Mouse (Mus musculus): ENCODE measurements around the gene Pcgf2.
"Not testable (repeated sequence)": the region's sequence is repeated elsewhere in the genome, so short reads cannot be mapped to it uniquely, and the experiment has no call there.

Pcgf2 gene

DNA sequence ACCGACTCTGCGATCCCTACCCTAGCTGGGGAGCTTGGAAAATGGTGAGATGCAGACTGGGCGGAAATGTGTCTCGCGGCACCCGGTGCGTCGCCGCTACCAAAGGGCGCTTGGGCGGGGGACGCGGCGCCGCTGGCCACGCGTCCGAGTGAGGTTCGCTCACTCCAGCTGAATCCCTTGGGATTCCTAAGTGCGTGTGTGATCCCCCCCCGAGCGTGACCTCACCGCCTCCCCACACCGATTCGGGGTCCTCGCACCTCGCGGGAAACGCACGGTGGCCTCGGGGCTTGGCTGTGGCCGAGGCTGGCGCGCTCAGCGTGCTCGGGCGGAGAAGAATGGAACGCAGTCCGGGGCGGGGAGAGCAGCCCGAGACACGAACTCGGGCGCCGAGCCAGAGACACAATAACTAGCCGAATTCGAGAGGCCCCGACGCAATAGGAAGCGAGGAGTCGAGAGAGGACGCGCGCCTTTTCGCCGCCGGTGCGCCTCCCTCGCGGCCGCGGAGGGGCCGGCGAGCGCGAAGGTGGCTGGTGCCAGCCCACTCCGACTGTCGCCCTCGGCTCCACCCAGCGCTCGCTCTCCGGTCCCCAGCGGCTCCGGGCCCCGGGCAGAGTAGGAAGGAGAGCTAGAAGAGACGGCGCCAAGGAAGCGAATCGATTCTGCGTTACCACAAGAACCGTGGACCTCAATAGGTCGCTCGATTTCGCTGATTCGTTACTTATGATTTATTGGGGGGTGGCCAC lies at the start of gene Pcgf2:
Pcgf2 (minus strand) TSS at position 495 of the 743 bp plus-strand sequence.
- ATAC-seq (ENCODE audit: insufficient number of reproducible peaks, low FRiP score, low TSS enrichment) = peak; percentile 18; the same call in 1 of the 2 replicates

DNA sequence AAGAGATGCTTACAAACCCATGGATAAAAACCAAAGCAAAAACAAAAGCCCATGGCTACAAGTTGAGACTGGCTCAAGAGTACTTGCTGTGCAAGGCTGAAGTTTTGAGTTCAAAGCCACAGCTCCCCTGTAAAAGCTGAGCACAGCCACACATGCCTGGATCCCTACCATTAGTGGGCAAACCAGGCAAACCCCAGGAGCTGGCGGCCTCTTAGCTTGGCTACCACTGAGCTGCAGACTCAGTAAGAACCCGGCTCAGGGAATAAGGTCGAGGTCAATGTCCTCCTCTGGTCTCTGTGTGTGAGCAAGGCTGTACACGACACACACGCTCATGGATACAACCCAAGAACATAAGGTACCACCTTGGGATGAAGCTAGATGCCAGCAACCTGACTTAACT lies 48.2 kb upstream of the Pcgf2 start:
- no peak for ATAC-seq (ENCODE audit: insufficient number of reproducible peaks, low FRiP score, low TSS enrichment)

DNA sequence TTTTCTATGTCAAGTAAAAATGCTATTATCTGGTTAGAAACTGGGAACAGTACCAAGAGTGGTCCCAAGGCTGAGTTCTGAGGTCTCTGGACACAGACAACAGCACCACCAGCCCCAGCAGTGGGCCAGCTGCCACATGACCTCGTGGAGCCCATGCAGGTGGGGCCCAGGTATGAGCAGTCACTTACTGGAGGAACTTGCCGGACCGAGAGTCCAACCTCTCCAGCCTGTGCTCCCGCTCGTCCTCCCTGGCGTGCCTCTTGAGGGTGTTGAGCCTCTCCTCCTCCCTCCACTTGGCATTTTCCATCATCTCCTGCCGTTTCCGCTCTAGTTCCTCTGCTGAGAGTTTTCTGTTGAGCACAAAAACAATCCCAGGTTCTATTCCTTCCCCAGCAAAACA lies 47.5 kb upstream of the Pcgf2 start:
- ATAC-seq (ENCODE audit: insufficient number of reproducible peaks, low FRiP score, low TSS enrichment) = no peak

DNA sequence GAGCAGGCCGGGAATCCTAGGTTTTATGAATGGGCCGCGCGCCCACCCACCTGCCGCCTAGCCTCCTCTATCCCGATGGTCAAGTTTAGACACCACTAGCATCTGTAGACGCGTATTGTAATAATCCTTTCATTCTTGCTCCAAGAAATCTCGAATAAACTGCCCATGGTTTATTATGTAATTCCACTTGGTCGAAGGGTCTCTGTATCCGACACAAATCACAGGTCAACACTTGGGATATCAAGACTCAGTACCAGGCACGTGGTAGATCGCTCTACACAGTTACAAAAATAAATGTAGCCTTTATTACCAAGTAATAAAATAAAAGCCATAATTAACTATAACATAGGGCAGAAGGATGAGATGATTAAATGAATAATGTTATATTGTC lies 45.0 kb upstream of the Pcgf2 start:
- ATAC-seq (ENCODE audit: insufficient number of reproducible peaks, low FRiP score, low TSS enrichment) = peak; percentile 7; the same call in 1 of the 2 replicates

DNA sequence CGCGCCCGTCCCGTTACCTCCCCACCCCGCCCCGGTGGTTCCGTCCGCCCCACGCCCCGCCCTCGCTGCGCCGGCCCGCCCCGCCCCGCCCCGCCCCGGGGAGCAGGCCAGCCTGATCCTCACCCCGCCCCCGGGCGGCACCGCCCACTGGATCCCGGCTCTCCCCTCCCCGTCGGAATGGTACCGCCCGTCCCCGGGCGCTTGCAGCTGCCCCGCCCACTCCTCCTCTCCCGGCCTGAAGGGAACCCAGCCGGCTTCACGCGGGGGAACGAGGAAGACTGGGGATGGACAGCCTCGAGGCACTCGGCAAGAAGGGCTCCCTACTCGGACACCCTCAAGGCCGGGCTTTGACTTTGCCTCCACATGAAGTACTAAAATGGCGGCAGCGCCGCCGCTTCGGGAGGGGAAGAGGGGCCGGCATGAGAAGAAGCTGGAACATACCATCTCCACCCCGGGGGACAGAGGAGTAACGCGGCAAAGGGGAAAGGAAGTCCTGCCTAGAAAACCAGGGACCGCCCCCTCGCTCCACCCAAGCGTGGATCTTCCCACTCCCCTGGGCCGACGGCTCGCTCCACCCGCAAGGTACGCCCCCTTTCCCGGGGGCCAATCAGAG lies 44.5 kb upstream of the Pcgf2 start:
- peak; percentile 93 for ATAC-seq (ENCODE audit: insufficient number of reproducible peaks, low FRiP score, low TSS enrichment)

DNA sequence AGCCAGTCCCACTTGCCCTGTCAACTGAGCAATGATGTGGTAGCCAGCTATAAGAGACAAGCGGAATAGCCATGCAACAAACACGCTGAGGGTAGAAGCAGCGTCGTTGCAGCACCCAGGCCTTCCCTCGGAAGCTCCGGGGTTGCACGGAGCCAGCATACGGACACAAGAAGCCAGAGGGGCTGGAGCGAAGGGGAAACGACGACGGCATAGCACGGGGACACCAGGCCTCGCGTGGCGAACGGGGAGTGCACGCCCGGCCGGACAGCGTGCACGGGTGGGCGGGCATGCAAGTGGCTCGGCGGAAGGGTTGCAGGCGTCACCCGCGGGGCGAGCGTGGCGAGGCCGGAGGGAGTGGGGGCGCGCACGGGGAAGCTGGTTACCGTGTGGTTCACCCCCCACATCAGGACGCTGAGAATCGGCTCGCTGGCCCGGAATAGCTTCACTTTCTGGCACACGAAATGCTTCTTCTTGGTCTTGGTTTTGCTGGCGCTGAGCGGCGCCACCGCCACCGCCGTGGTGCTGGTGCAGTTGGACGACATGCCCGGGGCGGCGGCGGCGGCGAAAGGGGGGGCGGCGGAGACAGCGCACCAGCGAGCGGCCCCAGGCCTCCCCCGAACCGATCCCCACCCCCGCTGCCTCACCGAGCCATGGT lies 43.9 kb upstream of the Pcgf2 start, which contains the start of gene Pip4k2b:
Pip4k2b (minus strand) TSS at position 642 of the 655 bp plus-strand sequence.
- ATAC-seq (ENCODE audit: insufficient number of reproducible peaks, low FRiP score, low TSS enrichment) = peak; percentile 32; the same call in 1 of the 2 replicates

DNA sequence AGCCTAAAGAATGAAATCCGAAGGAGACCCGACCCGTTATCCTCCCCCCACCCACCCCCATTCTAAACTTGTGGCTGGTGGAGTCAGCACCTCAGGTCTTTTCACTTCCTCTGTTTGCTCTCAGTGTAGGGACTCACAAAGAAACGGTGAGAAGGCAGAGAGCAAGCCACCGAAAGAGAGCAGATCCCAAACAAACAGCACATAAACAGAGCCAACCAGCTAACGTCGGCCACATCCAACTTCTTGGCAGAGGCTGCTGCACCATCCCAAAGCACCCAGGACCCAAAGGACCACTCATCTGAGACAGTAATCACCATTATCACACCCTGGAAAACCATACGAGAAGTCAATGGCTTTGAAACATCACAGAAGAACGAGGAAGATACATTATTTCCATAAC lies 43.1 kb upstream of the Pcgf2 start:
- ATAC-seq (ENCODE audit: insufficient number of reproducible peaks, low FRiP score, low TSS enrichment) = no peak

DNA sequence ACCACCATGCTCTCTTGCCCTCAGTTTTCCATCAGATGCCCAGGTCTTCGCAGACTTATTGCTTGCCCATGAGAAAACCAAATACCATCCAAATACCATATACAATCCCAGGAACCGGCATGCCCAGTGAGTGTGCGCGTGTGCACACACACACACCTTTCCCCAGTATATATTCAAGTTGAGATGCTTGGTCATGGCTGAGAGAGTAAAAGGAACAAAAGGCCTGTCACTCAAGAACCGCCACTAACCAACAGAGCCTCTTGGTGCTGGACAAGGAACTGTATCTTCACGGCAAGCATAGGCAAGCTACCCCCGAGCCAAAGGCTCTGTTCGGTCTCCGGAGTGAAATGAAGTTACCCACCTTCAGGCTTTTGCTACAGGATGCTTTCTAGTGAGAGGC lies 42.3 kb upstream of the Pcgf2 start:
- ATAC-seq (ENCODE audit: insufficient number of reproducible peaks, low FRiP score, low TSS enrichment) = no peak

DNA sequence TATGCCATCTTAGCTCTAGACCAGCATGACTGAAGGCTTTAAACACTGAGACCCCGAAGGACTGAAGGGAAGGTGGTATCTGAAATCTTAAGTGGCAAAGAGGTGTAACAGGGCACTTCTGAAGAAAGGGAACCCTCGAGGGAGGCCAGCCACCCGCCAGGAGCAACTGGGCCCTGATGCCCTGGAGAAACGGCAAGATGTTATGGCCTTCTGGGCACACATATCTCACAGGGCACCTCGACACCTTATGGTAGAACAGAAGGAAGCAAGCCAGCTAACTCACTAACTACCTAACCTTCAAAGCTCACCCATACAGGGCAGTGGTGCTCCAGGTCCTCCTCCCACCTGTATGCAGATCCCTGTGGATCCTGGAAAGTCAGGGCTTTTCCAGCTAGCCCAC lies 41.9 kb upstream of the Pcgf2 start:
- no peak for ATAC-seq (ENCODE audit: insufficient number of reproducible peaks, low FRiP score, low TSS enrichment)

DNA sequence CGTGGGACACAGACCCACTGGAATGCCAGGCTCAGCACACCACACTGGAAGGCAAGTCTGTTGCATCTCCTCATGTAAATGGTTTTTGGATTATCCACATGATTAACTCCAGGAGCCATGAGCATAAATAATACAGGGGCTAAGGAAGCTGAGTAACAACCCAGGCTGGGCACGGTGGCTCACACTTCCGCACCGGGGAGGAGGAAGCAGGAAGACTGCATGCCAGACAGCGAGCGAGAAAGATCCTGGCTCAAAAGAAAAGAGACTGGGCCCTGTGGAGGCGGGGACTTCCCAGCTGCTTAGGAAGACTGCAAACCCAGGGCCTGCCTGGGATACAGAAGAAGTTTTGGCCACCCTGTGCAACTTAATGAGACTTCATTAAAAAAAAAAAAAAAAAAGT lies 39.9 kb upstream of the Pcgf2 start:
- no peak for ATAC-seq (ENCODE audit: insufficient number of reproducible peaks, low FRiP score, low TSS enrichment)

DNA sequence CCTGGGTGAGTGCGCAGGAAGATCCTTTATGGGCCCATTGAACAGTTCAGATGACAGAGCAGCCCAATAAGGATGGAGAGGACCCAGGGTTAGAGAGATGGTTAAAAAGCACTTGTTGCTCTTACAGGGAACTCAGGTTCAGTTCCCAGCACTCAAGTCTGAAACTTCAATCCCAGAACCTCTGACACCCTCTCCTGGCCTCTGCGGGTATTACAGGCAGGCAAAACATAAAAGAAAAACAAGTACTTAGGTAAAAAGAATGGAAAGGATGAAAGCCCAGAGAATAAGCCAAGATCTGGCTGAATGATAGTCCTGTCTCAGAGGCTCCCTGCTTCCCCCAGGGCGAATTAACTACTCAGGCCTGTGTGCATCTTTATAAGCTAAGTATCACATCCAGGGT lies 38.9 kb upstream of the Pcgf2 start:
- ATAC-seq (ENCODE audit: insufficient number of reproducible peaks, low FRiP score, low TSS enrichment) = no peak

DNA sequence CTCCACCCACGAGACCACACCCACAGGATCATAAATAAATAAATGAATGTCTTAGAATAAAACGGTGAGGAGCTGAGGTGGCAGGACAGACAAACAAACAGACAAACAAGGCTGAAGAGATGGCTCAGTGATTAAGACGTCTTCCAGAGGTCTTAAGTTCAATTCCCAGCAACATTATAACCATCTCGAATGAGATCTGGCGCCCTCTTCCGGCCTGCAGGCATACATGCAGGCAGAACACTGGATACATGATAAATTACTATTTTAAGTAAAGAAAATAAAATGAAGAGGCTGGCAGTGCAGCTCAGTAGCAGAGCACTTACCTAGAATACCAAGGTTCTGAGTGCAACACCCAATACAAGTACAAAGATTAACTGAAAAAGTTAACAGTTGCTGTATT lies 38.4 kb upstream of the Pcgf2 start:
- ATAC-seq (ENCODE audit: insufficient number of reproducible peaks, low FRiP score, low TSS enrichment) = no peak

DNA sequence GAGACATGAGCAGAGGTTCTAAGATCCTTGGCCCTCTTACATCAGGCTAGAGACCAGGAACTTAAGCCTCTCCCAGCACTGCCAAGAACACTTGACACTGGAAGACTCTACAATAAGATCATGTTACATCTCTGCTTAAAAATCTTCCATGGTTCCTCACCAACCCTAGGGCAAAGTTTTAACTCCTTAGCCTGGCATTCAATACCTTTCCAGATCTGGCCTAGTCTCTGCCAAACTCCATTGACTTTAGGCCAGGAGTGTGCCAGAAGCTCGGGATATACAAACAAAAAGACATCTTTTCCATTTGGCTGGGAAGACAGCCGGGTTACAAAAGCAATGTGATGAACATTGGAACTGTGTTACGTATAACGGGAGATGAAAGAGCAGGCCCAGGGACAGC lies 37.3 kb upstream of the Pcgf2 start:
- no peak for ATAC-seq (ENCODE audit: insufficient number of reproducible peaks, low FRiP score, low TSS enrichment)

DNA sequence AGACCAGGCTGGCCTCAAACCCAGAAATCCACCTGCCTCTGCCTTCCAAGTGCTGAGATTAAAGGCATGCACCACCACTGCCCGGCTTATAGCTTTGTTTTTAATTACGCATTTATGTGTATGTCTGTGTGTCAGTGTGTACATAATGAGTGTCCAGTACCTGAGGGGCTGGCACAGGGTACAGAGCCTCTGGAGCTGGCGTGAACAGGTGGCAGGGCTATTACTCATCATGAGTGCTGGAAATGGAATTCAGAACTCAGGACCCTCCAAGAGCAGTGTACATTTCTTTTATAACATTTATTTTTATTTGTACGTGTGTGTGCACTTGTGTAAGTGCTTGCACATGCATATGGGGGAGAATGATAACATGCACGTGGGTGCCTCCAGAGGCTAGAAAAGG lies 36.3 kb upstream of the Pcgf2 start:
- ATAC-seq (ENCODE audit: insufficient number of reproducible peaks, low FRiP score, low TSS enrichment) = no peak

DNA sequence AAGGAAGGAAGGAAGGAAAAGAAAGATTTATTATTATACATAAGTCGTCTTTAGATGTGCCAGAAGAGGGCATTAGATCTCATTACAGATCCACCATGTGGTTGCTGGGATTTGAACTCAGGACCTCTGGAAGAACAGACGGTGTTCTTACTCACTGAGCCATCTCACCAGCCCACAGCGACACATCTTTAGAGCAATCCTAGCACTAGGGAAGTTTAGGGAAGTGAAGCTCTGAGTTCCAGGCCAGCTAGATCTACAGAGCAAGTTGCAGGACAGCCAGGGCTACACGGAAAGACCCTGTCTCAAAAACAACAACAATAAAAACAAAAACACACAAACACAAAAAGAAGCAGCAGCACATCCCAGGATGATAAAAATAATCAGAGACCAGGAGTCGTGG lies 34.5 kb upstream of the Pcgf2 start:
- ATAC-seq (ENCODE audit: insufficient number of reproducible peaks, low FRiP score, low TSS enrichment) = not testable (repeated sequence)

DNA sequence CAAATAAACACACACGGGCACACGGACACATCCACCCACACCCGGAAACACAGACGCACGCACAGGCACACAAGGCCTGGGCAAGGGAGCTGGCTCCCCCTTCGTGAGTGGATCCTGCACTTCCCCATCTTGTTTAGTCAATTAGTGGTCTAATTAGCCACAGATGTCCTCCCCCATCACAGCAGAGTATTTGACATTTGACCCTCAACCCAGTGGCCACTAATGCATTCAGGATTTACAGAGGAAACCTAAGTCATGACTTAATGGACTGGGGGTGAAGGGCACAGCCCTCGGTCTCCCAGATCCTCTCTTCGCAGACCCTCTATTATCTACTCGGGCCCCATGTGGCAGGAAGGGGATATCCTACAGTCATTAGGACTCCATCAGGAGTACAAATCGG lies 33.4 kb upstream of the Pcgf2 start:
- no peak for ATAC-seq (ENCODE audit: insufficient number of reproducible peaks, low FRiP score, low TSS enrichment)

DNA sequence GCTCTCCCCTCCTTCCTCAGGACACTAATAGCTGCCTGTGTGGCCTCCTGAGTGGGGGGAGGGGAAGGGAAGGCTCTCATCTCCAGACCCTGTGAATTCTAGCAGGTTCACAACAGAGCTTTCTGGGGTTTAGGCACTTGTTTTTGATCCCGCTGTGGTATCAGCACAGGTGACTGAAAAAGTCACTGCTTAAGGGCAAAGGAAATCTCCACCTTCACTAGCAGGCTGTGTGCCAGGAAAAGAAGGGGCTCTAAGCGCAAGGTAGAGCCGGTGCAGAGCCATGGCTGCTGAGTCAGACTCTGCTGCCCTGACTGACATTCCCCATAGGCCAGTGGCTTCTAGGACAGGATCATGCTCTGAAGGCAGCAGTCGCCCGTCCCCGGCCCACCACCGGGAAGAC lies 28.4 kb upstream of the Pcgf2 start:
- no peak for ATAC-seq (ENCODE audit: insufficient number of reproducible peaks, low FRiP score, low TSS enrichment)

DNA sequence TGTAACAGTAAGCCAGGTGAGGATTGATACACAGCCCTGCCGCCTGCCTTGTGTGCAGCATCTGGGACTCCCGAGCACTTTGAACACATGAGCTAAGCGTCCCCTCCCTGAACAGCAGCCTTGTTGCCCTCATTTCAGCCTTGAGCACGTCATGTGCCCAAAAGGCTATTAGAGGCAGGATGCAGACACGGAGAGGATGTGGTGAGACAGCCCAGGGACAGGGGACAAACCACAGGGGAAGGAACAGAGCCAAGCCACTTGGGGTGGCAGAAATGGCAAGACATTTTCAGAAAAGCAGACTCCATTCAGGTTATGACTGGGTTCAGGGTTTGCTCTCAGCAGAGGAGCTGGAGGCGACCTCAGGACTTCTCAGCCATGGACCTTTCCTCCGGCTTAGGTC lies 28.0 kb upstream of the Pcgf2 start:
- no peak for ATAC-seq (ENCODE audit: insufficient number of reproducible peaks, low FRiP score, low TSS enrichment)

DNA sequence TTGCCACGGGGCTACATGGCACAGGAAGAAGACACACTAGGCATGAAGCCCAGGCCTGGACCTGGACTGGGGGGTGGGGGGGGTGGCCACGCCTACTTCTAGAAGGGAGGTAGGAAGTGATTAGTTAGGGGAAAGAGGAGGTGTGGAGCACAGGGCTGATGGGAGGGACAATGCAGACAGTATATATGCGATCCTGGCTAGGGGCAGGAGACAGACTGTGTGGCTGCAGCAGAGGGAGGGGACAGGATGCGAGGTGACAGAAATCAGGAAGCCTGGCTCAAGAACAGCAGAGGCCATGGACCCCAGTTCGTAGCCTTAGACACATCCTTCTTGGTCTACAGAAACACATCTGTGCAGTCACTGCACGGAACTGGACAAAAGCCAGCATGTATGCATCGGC lies 23.4 kb upstream of the Pcgf2 start:
- ATAC-seq (ENCODE audit: insufficient number of reproducible peaks, low FRiP score, low TSS enrichment) = no peak

DNA sequence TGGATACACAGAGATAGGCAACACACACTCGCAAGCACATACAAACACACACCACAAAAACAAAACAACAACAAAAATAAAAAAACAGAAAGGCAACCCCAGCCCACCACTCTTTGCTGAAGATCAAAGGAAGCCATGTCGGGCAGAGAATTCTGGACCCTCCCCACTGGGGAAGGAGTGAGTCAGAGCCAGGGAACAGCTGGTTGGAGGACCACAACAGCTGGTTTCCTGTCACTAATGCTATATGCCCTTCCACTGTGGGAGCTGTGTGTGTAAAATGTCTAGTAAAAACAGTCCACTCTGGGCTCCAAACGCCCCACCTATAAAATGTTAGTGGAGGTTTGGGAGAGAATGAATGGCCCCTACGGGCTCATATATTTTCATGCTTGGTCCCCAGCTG lies 21.0 kb upstream of the Pcgf2 start:
- ATAC-seq (ENCODE audit: insufficient number of reproducible peaks, low FRiP score, low TSS enrichment) = no peak

DNA sequence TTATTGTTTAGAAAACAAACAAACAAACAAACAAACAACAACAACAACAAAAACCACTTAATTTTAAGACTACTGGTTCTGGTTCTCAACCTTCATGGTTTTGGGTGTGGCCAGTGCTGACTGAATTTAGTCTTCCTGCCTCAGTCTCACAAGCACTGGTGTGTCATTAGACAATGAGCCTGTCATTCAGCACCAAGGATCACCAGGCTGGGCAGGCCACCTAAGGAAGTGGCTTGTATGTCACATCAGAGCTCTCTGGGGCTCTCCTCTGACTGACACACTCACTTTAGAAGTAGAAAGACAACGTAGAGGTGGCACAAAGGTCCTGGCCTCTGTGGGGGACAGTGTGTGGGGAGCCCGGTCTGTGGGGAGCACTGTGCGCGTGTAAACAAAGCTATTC lies 18.7 kb upstream of the Pcgf2 start:
- ATAC-seq (ENCODE audit: insufficient number of reproducible peaks, low FRiP score, low TSS enrichment) = no peak
